Mouse (Mus musculus): ENCODE data around the gene Pofut1. TPM values are rescaled to one million over a fixed set of nuclear protein-coding genes. Genes with fewer than 3 reads are reported as not detected.

Pofut1 gene
- polyA plus RNA-seq, 1 experiment from 2014 or later = 6.3 TPM

DNA sequence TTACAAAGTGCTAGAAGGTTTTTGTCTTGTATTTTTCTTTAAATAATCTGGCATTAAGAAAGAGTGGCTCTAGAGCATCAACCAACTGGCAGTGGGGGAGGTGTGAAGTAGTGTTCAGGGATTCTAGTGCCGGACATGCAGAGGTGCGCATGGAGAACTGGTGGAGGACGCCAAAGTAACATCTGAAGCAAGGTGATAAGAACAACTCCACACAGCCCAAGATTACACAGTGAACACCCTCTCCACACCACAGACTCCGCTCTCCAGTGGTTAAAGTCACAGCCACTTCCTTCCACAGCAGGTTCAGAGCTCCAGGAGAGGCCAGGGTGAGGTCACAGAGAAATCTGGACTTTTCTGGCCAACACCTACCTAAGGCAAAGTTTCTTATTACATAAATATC is 13.4 kb upstream of the Pofut1 start:
- WGBS = 90% methylated on average over 4 of the region's 4 CpGs
- ATAC-seq = no peak
- H3K9ac ChIP-seq (replicated peaks; ENCODE audit: low read depth, low read length) = no peak overlapping the region
- no peaks in the 10 kb centered on the region for H3K27me3 ChIP-seq (replicated peaks; ENCODE audit: control insufficient read depth, insufficient read depth, low read length)
- H3K27ac ChIP-seq (ENCODE audit: low read length) = no peak overlapping the region
- H3K4me3 ChIP-seq (replicated peaks; ENCODE audit: low read length) = no peak overlapping the region
- H3K9me3 ChIP-seq (ENCODE audit: control insufficient read depth, low read length) = no peaks in the 10 kb centered on the region
- peaks cover 8% of the 10 kb centered on the region for H3K4me1 ChIP-seq (replicated peaks; ENCODE audit: control insufficient read depth, insufficient read depth, low read length)
- peaks cover 31% of the 10 kb centered on the region for H3K36me3 ChIP-seq (ENCODE audit: control insufficient read depth, insufficient read depth)
- H3K4me2 ChIP-seq (ENCODE audit: low read length) = no peak overlapping the region

GRCm38 (mm10) chr2:153228523-153228922 is 12.8 kb upstream of the Pofut1 start:
- Histone ChIP-seq H3K9ac (replicated peaks; ENCODE audit: low read depth, low read length) (no peak overlapping the region), H3K4me3 (replicated peaks; ENCODE audit: low read length) (no peak overlapping the region), H3K4me2 (ENCODE audit: low read length) (no peak overlapping the region), H3K36me3 (ENCODE audit: control insufficient read depth, insufficient read depth) (peaks cover 32% of the 10 kb centered on the region), H3K27me3 (replicated peaks; ENCODE audit: control insufficient read depth, insufficient read depth, low read length) (no peaks in the 10 kb centered on the region), H3K4me1 (replicated peaks; ENCODE audit: control insufficient read depth, insufficient read depth, low read length) (peaks cover 8% of the 10 kb centered on the region), H3K9me3 (ENCODE audit: control insufficient read depth, low read length) (no peaks in the 10 kb centered on the region), H3K27ac (ENCODE audit: low read length) (no peak overlapping the region)
- ATAC-seq = no peak
- 90% methylated on average over 5 of the region's 5 CpGs for WGBS

DNA sequence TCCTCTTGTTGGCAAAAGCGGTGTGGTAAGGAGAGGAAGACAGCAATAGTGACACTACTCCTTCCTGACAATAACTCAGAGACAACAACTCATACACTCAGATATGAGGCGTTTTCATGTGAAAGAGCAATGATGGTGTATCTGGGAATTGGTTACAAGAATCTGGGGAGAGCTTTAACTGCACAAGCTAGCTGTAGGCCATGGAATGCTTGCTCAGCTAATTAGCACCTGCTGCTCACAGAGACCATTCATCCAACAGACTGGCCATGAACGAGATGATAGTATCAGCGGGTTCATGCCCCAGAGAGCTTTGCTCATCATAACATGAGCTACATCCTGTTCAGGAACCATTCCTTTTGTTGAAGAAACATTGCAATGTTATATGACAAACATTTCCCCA is 4.1 kb upstream of the Pofut1 start:
- H3K27me3 ChIP-seq (replicated peaks; ENCODE audit: control insufficient read depth, insufficient read depth, low read length) = no peaks in the 10 kb centered on the region
- H3K36me3 ChIP-seq (ENCODE audit: control insufficient read depth, insufficient read depth) = peaks cover 24% of the 10 kb centered on the region
- H3K27ac ChIP-seq (ENCODE audit: low read length) = no peak overlapping the region
- no peak overlapping the region for H3K4me3 ChIP-seq (replicated peaks; ENCODE audit: low read length)
- WGBS = 62% methylated on average over 4 of the region's 4 CpGs
- no peak overlapping the region for H3K4me2 ChIP-seq (ENCODE audit: low read length)
- no peaks in the 10 kb centered on the region for H3K9me3 ChIP-seq (ENCODE audit: control insufficient read depth, low read length)
- ATAC-seq = no peak
- no peak overlapping the region for H3K9ac ChIP-seq (replicated peaks; ENCODE audit: low read depth, low read length)
- H3K4me1 ChIP-seq (replicated peaks; ENCODE audit: control insufficient read depth, insufficient read depth, low read length) = peaks cover 25% of the 10 kb centered on the region

DNA sequence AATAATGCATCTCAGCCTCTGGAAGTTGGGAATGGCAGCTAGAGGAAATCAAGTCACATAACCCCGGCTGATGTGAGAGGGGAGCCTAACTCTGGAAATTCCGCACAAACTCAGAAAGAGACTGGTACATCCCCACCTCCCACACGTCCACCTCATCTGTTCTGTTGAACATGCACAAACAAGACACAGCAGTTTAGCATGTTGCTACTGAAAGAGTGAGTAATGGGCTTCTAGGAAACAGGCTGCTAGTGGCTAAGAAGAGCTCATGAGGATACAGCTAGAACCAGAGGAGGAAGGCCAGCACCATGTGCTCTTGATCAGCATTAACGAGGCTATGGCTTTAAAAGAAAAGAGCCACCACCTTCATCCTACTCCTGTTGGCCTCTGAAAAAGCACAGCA is 3.4 kb upstream of the Pofut1 start:
- no peak overlapping the region for H3K27ac ChIP-seq (ENCODE audit: low read length)
- no peak overlapping the region for H3K9ac ChIP-seq (replicated peaks; ENCODE audit: low read depth, low read length)
- H3K4me3 ChIP-seq (replicated peaks; ENCODE audit: low read length) = no peak overlapping the region
- WGBS = 61% methylated on average over 4 of the region's 4 CpGs
- no peak for ATAC-seq
- H3K4me1 ChIP-seq (replicated peaks; ENCODE audit: control insufficient read depth, insufficient read depth, low read length) = peaks cover 27% of the 10 kb centered on the region
- H3K9me3 ChIP-seq (ENCODE audit: control insufficient read depth, low read length) = no peaks in the 10 kb centered on the region
- H3K36me3 ChIP-seq (ENCODE audit: control insufficient read depth, insufficient read depth) = peaks cover 21% of the 10 kb centered on the region
- no peak overlapping the region for H3K4me2 ChIP-seq (ENCODE audit: low read length)
- H3K27me3 ChIP-seq (replicated peaks; ENCODE audit: control insufficient read depth, insufficient read depth, low read length) = no peaks in the 10 kb centered on the region

GRCm38 (mm10) chr2:153238406-153238805 is 2.9 kb upstream of the Pofut1 start:
- WGBS = 57% methylated on average over 2 of the region's 2 CpGs
- no peaks in the 10 kb centered on the region for H3K27me3 ChIP-seq (replicated peaks; ENCODE audit: control insufficient read depth, insufficient read depth, low read length)
- H3K9ac ChIP-seq (replicated peaks; ENCODE audit: low read depth, low read length) = no peak overlapping the region
- H3K36me3 ChIP-seq (ENCODE audit: control insufficient read depth, insufficient read depth) = peaks cover 21% of the 10 kb centered on the region
- H3K4me2 ChIP-seq (ENCODE audit: low read length) = no peak overlapping the region
- ATAC-seq = no peak
- H3K9me3 ChIP-seq (ENCODE audit: control insufficient read depth, low read length) = no peaks in the 10 kb centered on the region
- H3K4me3 ChIP-seq (replicated peaks; ENCODE audit: low read length) = no peak overlapping the region
- H3K4me1 ChIP-seq (replicated peaks; ENCODE audit: control insufficient read depth, insufficient read depth, low read length) = peaks cover 27% of the 10 kb centered on the region
- no peak overlapping the region for H3K27ac ChIP-seq (ENCODE audit: low read length)

DNA sequence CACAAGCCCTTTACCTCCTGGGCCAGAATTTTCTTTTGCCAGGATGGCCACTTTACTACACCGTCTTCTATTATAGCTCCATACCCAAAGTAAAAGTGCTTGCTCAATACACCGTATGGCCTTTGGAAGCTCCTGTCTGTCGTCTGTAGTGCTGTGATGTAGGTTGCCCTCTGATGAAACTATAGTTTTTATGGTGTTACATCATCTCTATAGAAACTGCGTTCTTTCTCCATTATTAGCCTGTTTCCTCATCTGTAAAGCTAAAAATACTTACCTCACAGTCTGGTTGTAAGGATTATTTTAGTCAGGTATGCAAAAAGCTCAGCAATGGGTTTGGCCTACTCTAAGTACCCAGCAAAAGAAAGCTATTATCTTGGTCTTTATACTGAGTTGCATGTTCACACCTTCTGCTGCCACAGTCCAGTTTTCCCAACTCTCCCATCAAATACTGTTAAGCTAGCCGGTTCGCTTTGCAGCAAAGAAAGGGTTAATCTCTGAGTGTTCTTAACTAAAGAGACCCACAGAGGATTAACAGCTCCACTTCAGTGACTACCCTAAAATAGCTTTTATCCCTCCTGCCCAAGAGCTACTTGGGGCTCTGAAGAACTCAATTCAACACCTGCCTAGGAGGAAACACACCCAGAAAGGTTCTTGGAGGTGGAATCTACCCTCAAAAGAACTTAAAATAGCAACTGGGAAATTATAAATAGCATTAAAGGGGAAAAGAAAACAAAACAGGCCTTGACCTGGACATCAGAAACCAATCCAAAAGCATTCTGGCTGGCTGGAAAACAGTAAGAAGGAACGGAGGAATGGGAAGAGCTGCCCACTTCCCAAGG is 2.1 kb upstream of the Pofut1 start:
- peaks cover 27% of the 10 kb centered on the region for H3K4me1 ChIP-seq (replicated peaks; ENCODE audit: control insufficient read depth, insufficient read depth, low read length)
- H3K36me3 ChIP-seq (ENCODE audit: control insufficient read depth, insufficient read depth) = peaks cover 16% of the 10 kb centered on the region
- H3K27ac ChIP-seq (ENCODE audit: low read length) = no peak overlapping the region; the same call in 1 of the 2 replicates
- H3K27me3 ChIP-seq (replicated peaks; ENCODE audit: control insufficient read depth, insufficient read depth, low read length) = no peaks in the 10 kb centered on the region
- H3K9ac ChIP-seq (replicated peaks; ENCODE audit: low read depth, low read length) = peak overlapping the region; percentile 98
- no peaks in the 10 kb centered on the region for H3K9me3 ChIP-seq (ENCODE audit: control insufficient read depth, low read length)
- peak overlapping the region; percentile 83 for H3K4me2 ChIP-seq (ENCODE audit: low read length)
- 34% methylated on average over 7 of the region's 7 CpGs for WGBS
- H3K4me3 ChIP-seq (replicated peaks; ENCODE audit: low read length) = peak overlapping the region; percentile 72
- ATAC-seq = no peak

DNA sequence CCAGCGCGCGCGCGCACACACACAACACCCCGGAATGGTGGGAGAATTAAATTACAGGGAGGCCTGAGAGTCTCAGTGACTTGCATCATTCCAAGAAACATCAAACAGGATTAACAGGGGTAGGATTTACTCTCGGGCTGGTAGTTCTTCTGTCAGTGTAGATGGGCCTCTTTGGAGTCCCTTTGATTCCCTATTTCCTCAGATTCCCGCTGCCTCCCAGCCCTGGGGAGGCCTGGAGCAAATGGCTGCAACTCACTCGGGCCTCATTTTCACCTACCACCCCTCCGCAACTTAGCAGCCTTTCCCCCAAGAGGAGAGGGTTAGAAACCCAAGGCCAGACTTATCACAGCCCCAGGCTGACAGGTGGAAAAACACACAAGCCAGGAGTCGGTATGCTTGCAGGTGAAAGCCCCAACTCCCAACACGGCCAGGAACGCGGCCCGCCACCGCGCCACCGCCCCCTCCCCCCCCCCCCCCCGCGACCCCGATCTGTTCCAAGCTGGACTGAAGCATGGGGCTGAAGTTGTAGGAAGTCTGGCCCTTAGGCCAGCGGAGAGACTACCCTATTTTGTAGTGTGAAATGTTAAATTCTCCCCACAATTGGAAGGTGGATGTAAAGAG is 1.4 kb upstream of the Pofut1 start:
- no peak for ATAC-seq
- Histone ChIP-seq H3K4me3 (replicated peaks; ENCODE audit: low read length) (peak overlapping the region; percentile 72), H3K9me3 (ENCODE audit: control insufficient read depth, low read length) (no peaks in the 10 kb centered on the region), H3K36me3 (ENCODE audit: control insufficient read depth, insufficient read depth) (peaks cover 10% of the 10 kb centered on the region; the same call in 1 of the 2 replicates), H3K27ac (ENCODE audit: low read length) (no peak overlapping the region; the same call in 1 of the 2 replicates), H3K9ac (replicated peaks; ENCODE audit: low read depth, low read length) (peak overlapping the region; percentile 98), H3K4me2 (ENCODE audit: low read length) (peak overlapping the region; percentile 83), H3K4me1 (replicated peaks; ENCODE audit: control insufficient read depth, insufficient read depth, low read length) (peaks cover 27% of the 10 kb centered on the region), H3K27me3 (replicated peaks; ENCODE audit: control insufficient read depth, insufficient read depth, low read length) (no peaks in the 10 kb centered on the region)
- WGBS = 0% methylated on average over 16 of the region's 22 CpGs

- WGBS = under 1% methylated on average over 33 of the region's 33 CpGs
- Histone ChIP-seq H3K4me3 (replicated peaks; ENCODE audit: low read length) (peak overlapping the region; percentile 72), H3K27ac (ENCODE audit: low read length) (peak overlapping the region; percentile 87), H3K4me1 (replicated peaks; ENCODE audit: control insufficient read depth, insufficient read depth, low read length) (peaks cover 27% of the 10 kb centered on the region), H3K9me3 (ENCODE audit: control insufficient read depth, low read length) (no peaks in the 10 kb centered on the region), H3K4me2 (ENCODE audit: low read length) (peak overlapping the region; percentile 83), H3K27me3 (replicated peaks; ENCODE audit: control insufficient read depth, insufficient read depth, low read length) (no peaks in the 10 kb centered on the region), H3K9ac (replicated peaks; ENCODE audit: low read depth, low read length) (peak overlapping the region; percentile 98), H3K36me3 (ENCODE audit: control insufficient read depth, insufficient read depth) (0 out of 2 replicates have a peak, but pooled peaks cover 4% of the 10 kb centered on the region)
- peak; percentile 75 for ATAC-seq
Observed at GRCm38 (mm10) chr2:153240701-153241235, 565 bp upstream of the Pofut1 start.

DNA sequence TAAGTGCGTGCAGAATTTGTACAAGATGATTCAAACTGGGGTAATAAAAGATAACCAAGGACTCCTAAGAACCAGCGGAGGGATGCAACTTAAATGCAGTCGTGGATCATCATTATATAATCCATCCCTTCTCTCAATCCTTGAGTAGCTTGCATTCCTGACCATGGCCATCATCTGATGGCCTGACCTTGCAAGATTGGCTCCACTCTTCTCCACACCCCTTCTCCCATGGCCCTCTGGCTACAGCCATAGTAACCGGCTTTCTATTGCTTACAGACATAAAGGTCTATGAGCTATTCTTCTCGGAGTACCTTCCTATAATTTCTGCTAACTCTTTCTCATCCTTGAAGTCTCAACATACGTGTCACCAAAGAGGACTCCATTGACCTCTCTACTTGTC is 823 bp downstream of the Pofut1 start:
- H3K27me3 ChIP-seq (replicated peaks; ENCODE audit: control insufficient read depth, insufficient read depth, low read length) = no peaks in the 10 kb centered on the region
- ATAC-seq = no peak
- peak overlapping the region; percentile 68 for H3K4me2 ChIP-seq (ENCODE audit: low read length)
- peak overlapping the region; percentile 98 for H3K9ac ChIP-seq (replicated peaks; ENCODE audit: low read depth, low read length)
- H3K4me3 ChIP-seq (replicated peaks; ENCODE audit: low read length) = peak overlapping the region; percentile 72
- H3K4me1 ChIP-seq (replicated peaks; ENCODE audit: control insufficient read depth, insufficient read depth, low read length) = peaks cover 27% of the 10 kb centered on the region
- 62% methylated on average over 6 of the region's 6 CpGs for WGBS
- H3K36me3 ChIP-seq (ENCODE audit: control insufficient read depth, insufficient read depth) = 0 out of 2 replicates have a peak, but pooled peaks cover 4% of the 10 kb centered on the region
- H3K9me3 ChIP-seq (ENCODE audit: control insufficient read depth, low read length) = no peaks in the 10 kb centered on the region
- no peak overlapping the region for H3K27ac ChIP-seq (ENCODE audit: low read length)
